Mouse (Mus musculus) liver, embryonic 14.5 days (tissue): ENCODE results near the gene Taf8. TPM values are rescaled to one million over a fixed set of nuclear protein-coding genes. Genes with fewer than 3 reads are reported as not detected.

ENCODE experiments used
- ATAC-seq: fragments of 200-750 bp; cut with Nextera tagmentation; 2 replicates; pipeline ENCODE4 v1.8.0; 2017; ENCODE audit warnings: moderate number of reproducible peaks, mild to moderate bottlenecking, moderate library complexity; ENCODE audit not compliant: insufficient read depth
- DNase-seq, 3 experiments: peaks; one replicate each; pipeline ENCODE4 v3.0.0-alpha.2; 2012 to 2013; ENCODE audit warnings: low read depth in 3 of 3, low spot score in 3 of 3
- H3K27ac ChIP-seq: fragments of 300-500 bp; sonication (generic); 2 replicates; pipeline ENCODE4 v1.5.1; 2014; ENCODE audit warnings: moderate library complexity, mild to moderate bottlenecking, control low read depth, inconsistent platforms
- H3K27me3 ChIP-seq: fragments of 300-500 bp; sonication (generic); 2 replicates; pipeline ENCODE4 v1.6.1; 2014; ENCODE audit warnings: mild to moderate bottlenecking, low read length, moderate library complexity; ENCODE audit not compliant: control insufficient read depth, insufficient read depth
- H3K36me3 ChIP-seq: fragments of 300-500 bp; sonication (generic); replicated peaks from 2 replicates; pipeline ENCODE4 v1.6.1; 2014; ENCODE audit warnings: low read depth; ENCODE audit not compliant: control insufficient read depth, insufficient read depth
- H3K4me1 ChIP-seq, 2 experiments: fragments of 200-500 bp in 1 of 2; fragments of 300-500 bp in 1 of 2; sonication (generic) in 1 of 2; replicated peaks; 2 replicates each; pipeline ENCODE4 v1.6.1; 2012 to 2014; ENCODE audit warnings: antibody characterized with exemption in 1 of 2, inconsistent platforms in 1 of 2, low read length in 1 of 2; ENCODE audit not compliant: control insufficient read depth in 2 of 2, insufficient read depth in 2 of 2
- H3K4me2 ChIP-seq: fragments of 300-500 bp; sonication (generic); 2 replicates; pipeline ENCODE4 v1.6.1; 2014; ENCODE audit warnings: low read depth, mild to moderate bottlenecking, control low read depth, moderate library complexity
- H3K4me3 ChIP-seq, 2 experiments: fragments of 200-500 bp in 1 of 2; fragments of 300-500 bp in 1 of 2; sonication (generic) in 1 of 2; 2 replicates each; pipeline ENCODE4 v1.5.1; 2012 to 2014; ENCODE audit warnings: low read depth in 2 of 2, low read length in 2 of 2, mild to moderate bottlenecking in 2 of 2, control low read depth in 1 of 2, inconsistent platforms in 1 of 2, moderate library complexity in 1 of 2; ENCODE audit not compliant: insufficient read depth in 1 of 2
- H3K9ac ChIP-seq: fragments of 300-500 bp; sonication (generic); replicated peaks from 2 replicates; pipeline ENCODE4 v1.6.1; 2014; ENCODE audit warnings: mild to moderate bottlenecking, control low read depth, moderate library complexity
- H3K9me3 ChIP-seq: fragments of 300-500 bp; sonication (generic); 2 replicates; pipeline ENCODE4 v1.6.1; 2016; ENCODE audit warnings: low read length, mixed read lengths; ENCODE audit not compliant: control insufficient read depth
- CTCF ChIP-seq: IDR thresholded peaks from 2 replicates; pipeline ENCODE4 v1.5.1; 2016; ENCODE audit warnings: antibody characterized with exemption, low read depth, control low read depth
- EP300 ChIP-seq: IDR thresholded peaks from 2 replicates; pipeline ENCODE4 v1.6.1; 2016; ENCODE audit warnings: antibody characterized with exemption, low read depth
- WGBS: fragments of 180-500 bp; shearing (Covaris S2); extraction: QIAGEN DNeasy Blood & Tissue Kit; methylation state at CpG from one replicate; pipeline ENCODE4 v1.1.7; 2014; ENCODE audit not compliant: insufficient replicate concordance; 5-methylcytosine and 5-hydroxymethylcytosine counted together
- polyA plus RNA-seq, 2 experiments: library from polyadenylated mRNA; depleted of rRNA in 1 of 2; stranded (reverse) in 1 of 2; unstranded in 1 of 2; fragments of >200 nt; fragmentation: Nextera tagmentation in 1 of 2; extraction: Ambion mirVana in 1 of 2; gene quantifications; 2 replicates each; pipeline versions ENCODE4 v1.2.1 to v1.2.3; 2012 to 2014

The Taf8 gene
- polyA plus RNA-seq, 2 experiments = 10.4 to 15.5 TPM

DNA sequence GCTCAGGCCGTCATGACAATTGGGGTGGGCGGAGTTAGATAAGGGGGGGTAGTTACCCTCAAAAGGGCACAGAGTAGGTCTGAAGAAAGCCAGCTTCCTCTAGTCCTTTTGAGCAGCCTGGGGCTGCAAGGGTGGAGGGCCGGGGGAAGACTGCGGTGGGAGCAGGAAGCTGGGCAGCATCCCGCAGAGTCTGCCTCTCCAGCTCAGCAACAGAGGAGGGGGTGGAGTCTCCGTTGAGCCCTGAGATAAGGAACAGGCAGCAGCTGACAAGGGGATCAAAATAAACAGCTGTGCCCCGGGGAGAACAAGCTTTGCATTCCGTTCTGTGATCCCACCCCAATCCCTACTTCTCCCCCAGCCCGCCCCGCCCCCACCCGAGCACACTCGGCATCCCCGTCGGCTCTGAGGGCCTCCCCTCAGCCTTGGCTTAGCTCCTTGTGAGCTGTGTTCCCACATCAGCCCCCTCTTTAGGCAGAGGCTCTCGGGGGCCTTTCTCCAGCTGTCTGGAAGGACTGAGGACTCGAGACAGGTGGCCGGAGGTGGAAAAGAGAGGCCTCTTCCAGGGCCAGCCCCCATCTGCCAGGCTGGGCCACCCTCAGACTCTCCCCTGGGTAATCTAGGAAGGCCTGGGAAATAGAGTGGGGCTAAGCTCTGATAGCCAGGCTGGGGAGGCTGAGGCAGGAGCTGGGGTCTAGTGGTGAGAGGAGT lies 19.6 kb upstream of the Taf8 start:
- Histone ChIP-seq H3K4me3 (peak overlapping the region; percentile 32 to 51), H3K9me3 (no peaks in the 10 kb centered on the region), H3K4me2 (peak overlapping the region; percentile 94), H3K27ac (peak overlapping the region; percentile 98), H3K36me3 (no peaks in the 10 kb centered on the region), H3K4me1 (peaks cover 45 to 57% of the 10 kb centered on the region in 2 experiments), H3K27me3 (no peaks in the 10 kb centered on the region), H3K9ac (peak overlapping the region; percentile 90)
- 3% methylated on average over 17 of the region's 17 CpGs for WGBS
- TF ChIP-seq CTCF (no peak), EP300 (peak; percentile 81)
- ATAC-seq = peak; percentile 90
- DNase-seq = peak; percentile 82 to 85 (median 83)

DNA sequence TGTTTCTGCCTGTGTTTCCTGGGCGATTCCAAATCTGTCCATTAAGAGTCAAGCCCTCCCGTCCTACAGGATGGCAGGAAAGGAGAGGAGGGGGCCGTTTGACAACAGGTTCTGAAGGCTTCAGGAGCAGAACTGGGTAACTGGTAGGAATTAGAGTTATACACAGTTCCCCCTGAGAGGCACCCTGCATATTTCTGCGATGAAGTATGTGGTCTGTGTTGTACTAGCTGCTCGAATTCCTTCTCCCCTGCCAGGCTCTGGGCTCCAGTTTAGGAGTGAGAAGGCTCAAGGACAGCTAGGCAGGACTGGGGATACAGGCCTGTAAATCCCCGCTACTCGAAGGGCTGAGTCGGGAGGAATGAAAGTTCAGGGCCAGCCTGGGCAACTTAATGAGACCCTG lies 16.1 kb upstream of the Taf8 start:
- ATAC-seq = no peak

DNA sequence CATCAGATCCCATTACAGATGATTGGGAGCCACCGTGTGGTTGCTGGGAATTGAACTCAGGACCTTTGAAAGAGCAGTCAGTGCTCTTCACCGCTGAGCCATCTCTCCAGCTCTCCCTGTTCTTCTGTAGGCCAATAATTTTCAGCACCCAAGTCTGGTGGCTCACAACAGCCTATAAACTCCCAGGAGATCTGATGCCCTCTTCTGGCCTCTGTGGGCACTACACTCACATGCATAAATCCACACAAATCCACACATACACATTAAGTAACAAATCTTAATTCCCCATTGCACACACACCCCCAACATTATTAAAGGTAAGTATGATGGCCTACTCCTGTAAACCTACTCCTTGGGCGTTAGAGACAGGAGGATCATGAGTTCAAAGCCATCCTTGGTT lies 14.1 kb upstream of the Taf8 start:
- H3K36me3 ChIP-seq = no peaks in the 10 kb centered on the region
- H3K9me3 ChIP-seq = no peaks in the 10 kb centered on the region
- no peak for TF ChIP-seq EP300
- TF ChIP-seq CTCF = peak; percentile 60
- DNase-seq = no peak
- H3K27ac ChIP-seq = no peak overlapping the region
- no peak overlapping the region for H3K4me2 ChIP-seq
- H3K9ac ChIP-seq = no peak overlapping the region
- no peaks in the 10 kb centered on the region for H3K27me3 ChIP-seq
- WGBS = 92% methylated on average over 3 of the region's 3 CpGs
- ATAC-seq = no peak
- H3K4me3 ChIP-seq = no peak overlapping the region
- H3K4me1 ChIP-seq = peaks cover 35 to 55% of the 10 kb centered on the region in 2 experiments

More for the DNA sequence above, 16.1 kb upstream of the Taf8 start:
- Histone ChIP-seq H3K27me3 (no peaks in the 10 kb centered on the region), H3K9ac (no peak overlapping the region; the same call in 1 of the 2 replicates), H3K27ac (no peak overlapping the region; the same call in none of the 2 replicates), H3K9me3 (no peaks in the 10 kb centered on the region), H3K4me2 (no peak overlapping the region), H3K4me3 (no peak overlapping the region), H3K36me3 (no peaks in the 10 kb centered on the region), H3K4me1 (peaks cover 33 to 53% of the 10 kb centered on the region in 2 experiments)
- no peak for DNase-seq
- TF ChIP-seq EP300 = no peak
- 61% methylated on average over 8 of the region's 8 CpGs for WGBS

DNA sequence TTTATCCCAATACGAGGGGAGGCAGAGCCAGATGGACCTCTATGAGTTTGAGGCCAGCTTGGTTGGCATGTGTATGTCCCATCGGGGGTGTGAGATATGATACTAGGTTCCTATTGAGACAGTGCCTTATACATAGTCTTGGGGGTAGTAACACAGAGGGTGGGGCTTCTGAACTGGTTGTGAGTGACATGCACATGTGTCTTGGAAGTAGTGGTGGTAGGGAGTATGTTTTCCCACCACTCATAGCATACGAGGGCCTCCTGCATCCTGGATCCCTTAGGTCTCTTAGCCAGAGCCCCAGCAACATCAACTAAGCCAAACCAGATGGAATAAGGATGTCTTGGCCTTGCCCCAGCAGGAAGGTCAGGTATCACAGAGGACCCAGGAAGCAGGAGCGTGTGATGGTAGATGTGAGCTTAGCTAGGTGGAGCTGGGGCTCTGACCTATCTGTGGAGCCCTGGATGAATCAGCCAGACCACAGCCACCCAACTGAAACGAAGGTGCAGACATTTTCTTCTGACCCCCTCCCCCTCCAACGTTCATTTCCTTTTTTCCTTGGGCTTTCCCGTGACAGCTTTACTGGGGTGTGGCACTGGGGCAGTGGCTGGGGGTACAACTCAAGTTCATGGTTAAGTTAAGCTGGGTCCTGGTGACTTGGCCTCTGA lies 13.2 kb upstream of the Taf8 start:
- Histone ChIP-seq H3K27ac (no peak overlapping the region), H3K9me3 (no peaks in the 10 kb centered on the region), H3K4me2 (no peak overlapping the region), H3K4me3 (no peak overlapping the region), H3K36me3 (no peaks in the 10 kb centered on the region), H3K27me3 (no peaks in the 10 kb centered on the region), H3K4me1 (peaks cover 34 to 52% of the 10 kb centered on the region in 2 experiments), H3K9ac (no peak overlapping the region)
- ATAC-seq (no peak), DNase-seq (no peak)
- 41% methylated on average over 7 of the region's 7 CpGs for WGBS
- no peak for TF ChIP-seq EP300
- TF ChIP-seq CTCF = no peak

DNA sequence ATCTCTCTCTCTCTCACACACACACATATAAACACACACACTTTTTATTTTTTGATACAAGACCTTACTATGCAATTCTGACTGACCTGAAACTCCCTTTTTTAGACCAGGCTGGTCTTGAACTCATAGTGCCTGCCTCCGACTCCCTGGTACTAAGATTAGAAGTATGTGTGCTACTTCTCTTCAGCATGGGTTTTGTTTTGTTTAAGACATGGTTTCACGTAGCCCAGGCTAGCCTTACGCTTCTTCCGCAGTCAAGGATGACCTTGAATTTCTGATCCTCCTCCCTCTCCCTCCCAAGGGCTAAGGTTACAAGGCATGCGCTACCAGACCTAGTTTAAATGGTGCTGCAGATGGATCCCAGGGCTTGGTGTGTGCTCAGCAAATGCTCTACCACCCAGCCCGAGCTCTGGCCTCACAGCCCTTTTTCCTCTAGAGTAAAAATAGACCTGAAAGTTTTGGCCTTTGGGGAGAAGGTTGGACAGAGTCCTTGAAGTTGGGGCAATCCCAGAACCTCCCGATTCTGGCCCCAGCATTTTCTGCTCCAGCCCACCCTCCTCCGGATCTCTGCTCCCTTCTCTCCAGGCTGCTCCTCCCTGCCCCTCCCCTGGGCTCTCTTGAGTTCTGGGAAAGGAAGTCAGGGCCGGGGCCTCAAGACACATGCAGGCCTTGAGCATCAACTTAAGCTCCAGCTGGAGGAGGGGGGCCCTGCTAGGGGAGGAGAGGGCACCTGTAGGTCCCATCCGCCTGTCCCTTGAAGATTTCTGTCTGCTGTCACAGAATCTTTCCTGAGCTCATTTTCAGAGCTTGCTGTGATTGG lies 11.1 kb upstream of the Taf8 start:
- Histone ChIP-seq H3K9ac (0 out of 2 replicates have a peak overlapping the region, but pooled peaks have one; percentile 9), H3K4me3 (no peak overlapping the region), H3K27me3 (no peaks in the 10 kb centered on the region), H3K9me3 (no peaks in the 10 kb centered on the region), H3K27ac (no peak overlapping the region), H3K4me2 (no peak overlapping the region), H3K4me1 (peaks cover 36 to 47% of the 10 kb centered on the region in 2 experiments), H3K36me3 (no peaks in the 10 kb centered on the region)
- ATAC-seq (no peak), DNase-seq (no peak)
- WGBS = 57% methylated on average over 10 of the region's 10 CpGs
- TF ChIP-seq EP300 (no peak), CTCF (no peak)
